Mouse (Mus musculus) embryonic facial prominence, embryonic 10.5 days (tissue): ENCODE data around the gene Mbd5. TPM values are rescaled to one million over a fixed set of nuclear protein-coding genes. Genes with fewer than 3 reads are reported as not detected.

Source experiments
- DNase-seq: peaks from one replicate; pipeline ENCODE4 v3.0.0-alpha.2; 2017; ENCODE audit warnings: low spot score
- H3K27ac ChIP-seq: fragments of 300-500 bp; sonication (generic); replicated peaks from 2 replicates; pipeline ENCODE4 v1.5.1; 2016; ENCODE audit warnings: mild to moderate bottlenecking
- H3K27me3 ChIP-seq: fragments of 300-500 bp; sonication (generic); replicated peaks from 2 replicates; pipeline ENCODE4 v1.6.1; 2016; ENCODE audit warnings: low read depth, mild to moderate bottlenecking; ENCODE audit not compliant: poor library complexity, severe bottlenecking
- H3K36me3 ChIP-seq: fragments of 300-500 bp; sonication (generic); replicated peaks from 2 replicates; pipeline ENCODE4 v1.6.1; 2016; ENCODE audit warnings: mild to moderate bottlenecking, moderate library complexity
- H3K4me1 ChIP-seq: fragments of 300-500 bp; sonication (generic); 2 replicates; pipeline ENCODE4 v1.6.1; 2016
- H3K4me3 ChIP-seq: fragments of 300-500 bp; sonication (generic); 2 replicates; pipeline ENCODE4 v1.5.1; 2016; ENCODE audit warnings: mild to moderate bottlenecking, moderate library complexity
- H3K9me3 ChIP-seq: fragments of 300-500 bp; sonication (generic); 2 replicates; pipeline ENCODE4 v1.6.1; 2016; ENCODE audit warnings: mild to moderate bottlenecking
- WGBS: fragments of 180-500 bp; shearing (Covaris S2); methylation state at CpG from one replicate; pipeline ENCODE4 v1.1.7; 2016; 5-methylcytosine and 5-hydroxymethylcytosine counted together
- polyA plus RNA-seq: library from polyadenylated mRNA; unstranded; fragments of >200 nt; fragmentation: Nextera tagmentation; extraction: Ambion mirVana; gene quantifications from 2 replicates; pipeline ENCODE4 v1.2.1, GENCODE M21; 2016

The Mbd5 gene
- polyA plus RNA-seq, 1 experiment from 2014 or later, result 24.6 TPM

GRCm38 (mm10) chr2:49283583-49283982, 334.3 kb downstream of the Mbd5 start:
- 0 out of 2 replicates have a peak, but pooled peaks cover 3% of the 10 kb centered on the region for H3K36me3 ChIP-seq
- no peaks in the 10 kb centered on the region for H3K27me3 ChIP-seq
- H3K4me1 ChIP-seq, result peaks cover 5% of the 10 kb centered on the region
- no peak overlapping the region for H3K4me3 ChIP-seq
- DNase-seq, result no peak
- no peak overlapping the region for H3K27ac ChIP-seq
- H3K9me3 ChIP-seq, result no peaks in the 10 kb centered on the region

- Histone ChIP-seq H3K27ac (no peak overlapping the region; the same call in 1 of the 2 replicates), H3K36me3 (peaks cover 2% of the 10 kb centered on the region; the same call in 1 of the 2 replicates), H3K4me1 (peaks cover 5% of the 10 kb centered on the region), H3K9me3 (0 out of 2 replicates have a peak, but pooled peaks cover 5% of the 10 kb centered on the region), H3K4me3 (no peak overlapping the region), H3K27me3 (no peaks in the 10 kb centered on the region)
- 14% methylated on average over 1 of the region's 1 CpGs for WGBS
- no peak for DNase-seq
These were observed 337.7 kb downstream of the Mbd5 start for GRCm38 (mm10) chr2:49286965-49287364.

- no peaks in the 10 kb centered on the region for H3K27me3 ChIP-seq
- WGBS, result 90% methylated on average over 2 of the region's 2 CpGs
- DNase-seq, result no peak
- H3K27ac ChIP-seq, result no peak overlapping the region
- H3K4me1 ChIP-seq, result peaks cover 5% of the 10 kb centered on the region
- H3K36me3 ChIP-seq, result peaks cover 2% of the 10 kb centered on the region; the same call in 1 of the 2 replicates
- H3K9me3 ChIP-seq, result 0 out of 2 replicates have a peak, but pooled peaks cover 5% of the 10 kb centered on the region
- no peak overlapping the region for H3K4me3 ChIP-seq
These were observed 342.4 kb downstream of the Mbd5 start for GRCm38 (mm10) chr2:49291709-49292108.

- WGBS, result 47% methylated on average over 19 of the region's 19 CpGs
These were observed 363.5 kb downstream of the Mbd5 start for GRCm38 (mm10) chr2:49312629-49313447.

GRCm38 (mm10) chr2:49333594-49333993, 384.3 kb downstream of the Mbd5 start:
- no peaks in the 10 kb centered on the region for H3K27me3 ChIP-seq
- DNase-seq, result no peak
- no peak overlapping the region for H3K27ac ChIP-seq
- H3K4me1 ChIP-seq, result no peaks in the 10 kb centered on the region
- H3K36me3 ChIP-seq, result no peaks in the 10 kb centered on the region
- H3K9me3 ChIP-seq, result no peaks in the 10 kb centered on the region; the same call in 1 of the 2 replicates
- H3K4me3 ChIP-seq, result no peak overlapping the region
- WGBS, result 93% methylated on average over 7 of the region's 7 CpGs

More at GRCm38 (mm10) chr2:49312629-49313447, 363.5 kb downstream of the Mbd5 start:
- H3K4me1 ChIP-seq, result 0 out of 2 replicates have a peak, but pooled peaks cover 2% of the 10 kb centered on the region
- H3K27me3 ChIP-seq, result no peaks in the 10 kb centered on the region
- no peaks in the 10 kb centered on the region for H3K9me3 ChIP-seq
- no peaks in the 10 kb centered on the region for H3K36me3 ChIP-seq
- peak; percentile 81 for DNase-seq
- no peak overlapping the region for H3K27ac ChIP-seq
- H3K4me3 ChIP-seq, result peak overlapping the region; percentile 44

GRCm38 (mm10) chr2:49335267-49335666, 386.0 kb downstream of the Mbd5 start:
- Histone ChIP-seq H3K27ac (no peak overlapping the region), H3K4me3 (no peak overlapping the region), H3K27me3 (no peaks in the 10 kb centered on the region), H3K4me1 (no peaks in the 10 kb centered on the region), H3K36me3 (no peaks in the 10 kb centered on the region), H3K9me3 (no peaks in the 10 kb centered on the region)
- 92% methylated on average over 9 of the region's 9 CpGs for WGBS
- DNase-seq, result no peak

GRCm38 (mm10) chr2:49344287-49344686, 395.0 kb downstream of the Mbd5 start:
- Histone ChIP-seq H3K9me3 (no peaks in the 10 kb centered on the region), H3K4me1 (no peaks in the 10 kb centered on the region), H3K27ac (no peak overlapping the region), H3K27me3 (no peaks in the 10 kb centered on the region), H3K36me3 (no peaks in the 10 kb centered on the region), H3K4me3 (no peak overlapping the region)
- DNase-seq, result no peak
- WGBS, result 87% methylated on average over 2 of the region's 2 CpGs

- no peak overlapping the region for H3K27ac ChIP-seq
- H3K27me3 ChIP-seq, result no peaks in the 10 kb centered on the region
- no peaks in the 10 kb centered on the region for H3K9me3 ChIP-seq
- 82% methylated on average over 2 of the region's 2 CpGs for WGBS
- no peak for DNase-seq
- H3K36me3 ChIP-seq, result no peaks in the 10 kb centered on the region
- H3K4me3 ChIP-seq, result no peak overlapping the region
- no peaks in the 10 kb centered on the region for H3K4me1 ChIP-seq
These were observed 396.5 kb downstream of the Mbd5 start for GRCm38 (mm10) chr2:49345786-49346185.

- no peak for DNase-seq
- WGBS, result 89% methylated on average over 5 of the region's 5 CpGs
- no peak overlapping the region for H3K4me3 ChIP-seq
- H3K9me3 ChIP-seq, result no peaks in the 10 kb centered on the region
- no peaks in the 10 kb centered on the region for H3K27me3 ChIP-seq
- H3K36me3 ChIP-seq, result no peaks in the 10 kb centered on the region
- H3K27ac ChIP-seq, result no peak overlapping the region
- no peaks in the 10 kb centered on the region for H3K4me1 ChIP-seq
These were observed 400.5 kb downstream of the Mbd5 start for GRCm38 (mm10) chr2:49349813-49350212.

GRCm38 (mm10) chr2:49350852-49351251, 401.5 kb downstream of the Mbd5 start:
- Histone ChIP-seq H3K9me3 (no peaks in the 10 kb centered on the region), H3K4me3 (no peak overlapping the region), H3K27ac (no peak overlapping the region), H3K4me1 (no peaks in the 10 kb centered on the region), H3K36me3 (no peaks in the 10 kb centered on the region), H3K27me3 (no peaks in the 10 kb centered on the region)
- WGBS, result 82% methylated on average over 4 of the region's 4 CpGs
- no peak for DNase-seq

GRCm38 (mm10) chr2:49354066-49354465, 404.8 kb downstream of the Mbd5 start:
- Histone ChIP-seq H3K36me3 (no peaks in the 10 kb centered on the region), H3K27me3 (no peaks in the 10 kb centered on the region), H3K4me1 (no peaks in the 10 kb centered on the region), H3K27ac (no peak overlapping the region), H3K4me3 (no peak overlapping the region), H3K9me3 (no peaks in the 10 kb centered on the region)
- 86% methylated on average over 1 of the region's 1 CpGs for WGBS
- no peak for DNase-seq

GRCm38 (mm10) chr2:49355867-49356266, 406.6 kb downstream of the Mbd5 start:
- DNase-seq, result no peak
- Histone ChIP-seq H3K4me1 (peaks cover 4% of the 10 kb centered on the region; the same call in 1 of the 2 replicates), H3K27me3 (no peaks in the 10 kb centered on the region), H3K27ac (no peak overlapping the region), H3K4me3 (no peak overlapping the region), H3K36me3 (no peaks in the 10 kb centered on the region), H3K9me3 (no peaks in the 10 kb centered on the region)
- WGBS, result 86% methylated on average over 8 of the region's 8 CpGs
